Mouse (Mus musculus) heart, postnatal 14 days (tissue): ENCODE measurements at regions not wholly inside any gene's neighbourhood (a gene's known extent, or its start where the extent isn't known, plus 50 kb on each side); places are given as distances from the start of the nearest gene placed in this dataset.
A peak's percentile ranks its signal among the peaks of the same experiment; 100 is the strongest.

ENCODE experiments used
- DNase-seq, 2 experiments: peaks; one replicate each; pipeline ENCODE4 v3.0.0; 2021 to 2022
- intact Hi-C: fragments of 180-260 bp; cut with DNase I; formaldehyde crosslinking; loops from one replicate; pipeline ENCODE4 v1.15.1; 2025

DNA sequence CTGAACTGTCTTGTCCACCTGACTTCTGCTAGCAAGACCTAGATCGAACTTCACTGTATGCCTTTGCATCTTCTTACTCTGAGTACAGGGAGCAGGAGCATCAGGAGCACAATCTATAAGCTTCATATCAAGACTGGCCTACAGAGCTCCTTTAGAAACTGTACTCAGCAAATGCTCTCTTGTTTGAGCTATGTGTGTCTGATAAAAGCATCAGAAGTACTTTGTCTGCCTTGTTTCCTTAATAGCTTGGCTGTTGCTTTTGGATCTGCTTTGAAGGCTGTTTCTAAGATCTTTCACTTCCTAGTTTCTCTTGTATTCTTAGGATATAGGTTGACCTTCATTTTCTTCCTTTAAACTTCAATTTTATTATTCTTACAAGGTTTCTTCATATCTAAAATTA lies 175.3 kb upstream of the Cypt12 start:
- intact Hi-C loops, result no loop called here

DNA sequence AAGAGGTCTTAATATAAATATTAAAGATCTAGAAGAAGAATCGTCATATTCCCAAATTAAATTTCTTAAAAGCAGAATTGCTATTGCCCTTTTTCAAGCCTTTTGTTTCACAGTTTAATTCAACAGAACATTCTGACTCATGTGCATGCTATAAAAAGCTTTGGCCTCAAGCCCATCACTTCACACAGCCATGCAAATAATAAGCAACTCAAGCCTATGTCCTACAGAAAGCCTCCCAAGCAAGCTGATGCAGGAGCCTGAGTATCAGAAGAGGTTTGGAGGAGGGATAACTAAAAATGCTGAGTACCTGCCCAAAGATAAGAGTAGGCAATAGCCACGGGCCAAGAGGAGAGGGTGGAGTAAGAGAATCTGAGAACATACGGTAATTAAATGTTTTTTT lies 169.1 kb upstream of the Cypt12 start:
- DNase-seq, result no peak
- intact Hi-C loops, result no loop called here

More for the DNA sequence above, 175.3 kb upstream of the Cypt12 start:
- no peak for DNase-seq

DNA sequence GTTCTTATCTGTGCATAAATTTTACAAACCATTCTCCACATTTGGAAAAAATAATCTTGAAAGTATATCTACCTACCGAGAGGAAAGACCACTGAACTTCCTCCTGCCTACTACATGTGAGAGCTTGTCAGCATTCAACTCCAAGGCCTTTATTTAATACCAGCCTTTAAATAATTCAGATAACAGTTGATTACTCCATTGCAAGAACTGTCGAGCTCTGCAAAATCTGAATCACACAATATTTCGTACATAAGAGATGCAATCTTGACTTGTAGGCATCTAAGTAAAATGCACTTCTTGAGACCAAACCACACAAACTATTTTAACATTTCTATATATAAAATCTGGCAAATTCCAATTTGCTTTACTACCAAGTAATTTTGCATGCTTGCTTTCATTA lies 164.1 kb upstream of the Cypt12 start:
- intact Hi-C loops, result no loop called here
- no peak for DNase-seq

DNA sequence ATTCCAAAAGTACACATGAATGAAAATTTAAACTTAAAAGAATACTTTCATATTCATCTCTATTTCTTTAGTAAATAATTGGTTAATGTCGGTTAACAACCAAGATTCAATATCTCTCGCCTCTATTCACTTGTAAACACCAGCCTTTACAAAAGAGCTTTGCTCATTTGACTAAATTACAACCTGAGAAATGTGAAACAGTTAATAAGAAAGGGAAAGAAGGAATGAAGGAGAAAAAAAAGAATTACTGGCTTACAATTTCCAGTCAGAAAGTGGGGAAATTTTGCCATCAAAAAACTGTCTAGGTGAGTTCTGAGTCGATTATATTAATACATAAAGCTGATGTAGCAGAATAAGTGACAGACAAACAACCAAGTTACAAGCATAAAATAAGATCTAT lies 163.6 kb upstream of the Cypt12 start:
- intact Hi-C loops, result no loop called here
- no peak for DNase-seq

DNA sequence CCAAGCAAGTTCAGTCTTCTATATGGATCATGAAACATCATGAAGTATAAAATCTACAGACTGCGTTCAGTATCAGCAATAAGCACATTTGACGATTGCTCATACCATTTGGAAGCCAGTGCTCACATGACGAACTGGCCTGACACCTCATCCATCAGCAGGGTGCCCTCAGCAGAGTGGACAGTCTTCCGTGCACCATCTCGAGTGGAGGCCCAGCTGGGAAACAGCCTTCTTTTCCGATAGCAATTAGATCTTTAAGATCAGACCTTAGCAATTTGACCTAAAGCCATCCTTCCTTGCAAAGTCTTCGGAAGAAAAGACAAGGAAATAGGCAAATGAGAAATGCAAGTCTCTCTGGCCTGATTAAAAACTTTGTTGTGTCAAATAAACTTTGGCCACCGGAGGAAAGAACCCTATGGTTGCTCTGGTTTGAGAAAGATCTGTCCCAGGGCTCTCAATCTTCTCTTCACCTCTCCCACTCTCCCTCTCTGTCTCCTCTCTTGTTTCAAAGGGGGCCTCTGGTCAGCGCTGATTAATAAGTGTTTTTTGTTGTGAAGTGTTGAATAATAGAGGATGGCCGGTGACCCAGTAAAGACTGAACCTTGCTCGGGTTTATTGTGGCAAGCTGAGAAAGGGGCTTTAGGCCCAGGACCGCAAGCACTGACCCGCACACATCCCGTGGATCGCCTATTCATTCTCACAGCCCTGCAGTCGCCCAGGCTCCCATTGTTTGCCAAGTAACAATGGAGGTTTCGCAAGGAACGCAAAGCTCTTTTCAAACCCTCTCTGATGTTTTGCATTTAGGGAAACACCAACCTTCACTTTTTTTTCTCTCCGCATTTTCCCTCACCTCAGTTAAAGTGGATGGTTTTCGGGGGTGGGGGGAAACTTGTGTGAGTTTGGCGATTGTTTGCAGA lies 162.8 kb upstream of the Cypt12 start:
- DNase-seq, result no peak
- intact Hi-C loops, result no loop called here

DNA sequence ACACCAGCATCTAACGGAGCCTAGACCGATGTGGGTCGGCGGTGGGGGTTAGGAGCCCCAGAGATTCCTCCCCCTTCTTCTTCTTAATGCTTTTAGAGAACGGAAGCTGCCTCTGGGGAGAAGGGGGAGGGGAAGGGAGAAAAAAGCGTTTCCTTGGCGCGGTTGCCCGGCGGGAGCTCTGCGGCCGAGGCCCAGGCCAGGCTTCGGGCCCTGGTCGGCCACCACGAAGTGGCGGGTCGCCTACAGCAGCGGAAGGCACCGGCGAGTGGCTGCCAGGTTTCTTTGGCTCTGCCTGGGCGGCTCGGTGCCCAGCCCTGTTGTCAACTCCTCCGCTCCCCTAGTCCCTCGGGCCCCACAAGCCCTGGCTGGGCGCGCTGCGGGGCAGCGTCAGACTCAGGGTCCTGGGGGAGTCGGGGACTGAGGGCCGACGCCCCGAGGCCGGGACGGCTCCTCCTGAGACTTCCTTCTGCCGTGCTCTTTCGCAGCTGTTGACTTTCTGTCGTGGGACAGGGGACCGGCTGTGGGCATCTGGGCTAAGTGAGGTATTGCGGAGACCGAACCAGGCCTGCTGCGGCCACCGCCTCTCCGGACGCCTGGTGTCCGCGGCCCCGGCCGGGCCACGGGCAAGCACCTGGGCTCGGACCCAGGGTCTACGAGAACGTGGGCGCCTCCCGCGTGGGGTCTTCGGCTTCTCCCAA lies 162.0 kb upstream of the Cypt12 start:
- DNase-seq, result peak; percentile 27 to 29
- intact Hi-C loops, result no loop called here

DNA sequence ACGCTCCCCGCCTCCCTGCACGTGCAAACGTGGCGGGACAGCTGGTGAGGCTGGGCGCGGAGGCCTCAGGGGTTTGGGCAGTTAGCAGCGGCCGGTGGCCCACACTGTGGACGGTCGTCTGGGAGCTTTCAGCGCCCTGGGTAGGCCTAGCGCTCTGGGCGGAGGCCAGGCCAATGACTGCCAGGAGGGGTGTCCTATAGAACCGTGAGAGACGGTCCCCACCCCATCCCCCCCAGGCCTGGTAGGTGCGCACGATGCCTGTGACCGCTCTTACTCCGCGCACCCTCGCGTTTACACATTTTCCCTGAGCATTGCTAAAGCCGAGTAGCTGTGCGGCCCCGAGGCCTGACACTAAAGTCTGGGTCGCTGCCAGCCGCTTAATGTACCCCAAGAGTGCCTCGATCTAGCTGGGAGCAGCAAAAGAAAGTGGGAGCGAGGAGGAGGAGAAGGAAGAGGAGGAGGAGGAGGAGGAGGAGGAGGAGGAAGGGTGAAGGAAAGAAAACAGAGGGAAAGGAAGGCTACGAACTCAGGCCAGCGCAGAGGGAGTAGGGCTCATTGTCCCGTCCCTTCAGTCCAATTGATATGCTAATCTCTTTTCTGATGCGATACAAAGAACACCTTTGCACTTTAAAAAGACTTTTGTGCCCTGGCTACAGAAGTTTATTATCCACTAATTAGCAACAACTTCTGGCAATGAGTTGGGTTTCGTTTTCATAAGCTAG lies 161.3 kb upstream of the Cypt12 start:
- intact Hi-C loops, result no loop called here
- DNase-seq, result no peak

DNA sequence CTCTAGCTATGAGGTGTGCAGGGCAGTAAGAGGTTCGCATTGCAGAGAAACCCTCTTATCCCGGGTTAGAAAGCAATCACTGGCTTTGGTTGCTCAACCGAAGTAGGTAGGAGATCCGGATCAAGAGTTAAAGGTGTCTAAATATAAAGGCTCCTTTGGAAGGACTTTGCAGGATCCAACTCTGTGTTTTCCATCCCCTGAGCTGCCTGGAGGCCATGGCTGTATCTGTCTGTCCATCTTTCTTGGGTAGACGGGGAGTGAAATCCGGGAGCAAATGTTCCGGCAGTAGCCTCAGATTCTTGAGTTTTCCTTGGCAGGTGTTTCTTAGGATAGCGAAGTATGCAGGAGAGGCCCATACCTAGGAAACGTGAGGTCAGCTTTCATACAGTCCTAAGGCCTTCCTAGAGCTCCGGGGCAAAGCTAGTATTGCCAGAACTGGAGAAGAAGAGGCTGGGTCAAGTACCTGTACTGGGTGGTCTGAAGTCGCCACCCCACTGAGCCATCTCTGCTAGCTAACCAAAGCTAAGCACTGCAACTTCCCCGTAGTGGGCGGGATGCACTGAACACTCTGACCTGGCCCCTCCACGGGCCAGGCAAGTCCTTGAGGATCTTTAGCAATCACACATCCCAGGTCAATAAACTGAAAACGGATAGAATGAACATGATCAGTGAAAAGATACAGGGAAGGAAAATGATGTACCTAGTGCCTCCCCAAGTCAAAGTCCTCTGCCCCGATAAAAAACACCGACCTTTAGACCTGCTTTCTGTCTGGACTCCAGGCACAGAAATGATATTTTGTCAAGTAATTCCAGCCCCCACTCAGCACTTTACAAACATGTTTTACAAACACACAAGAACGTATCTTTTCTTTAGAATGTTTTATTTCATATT lies 160.5 kb upstream of the Cypt12 start:
- intact Hi-C loops, result no loop called here
- DNase-seq, result no peak

DNA sequence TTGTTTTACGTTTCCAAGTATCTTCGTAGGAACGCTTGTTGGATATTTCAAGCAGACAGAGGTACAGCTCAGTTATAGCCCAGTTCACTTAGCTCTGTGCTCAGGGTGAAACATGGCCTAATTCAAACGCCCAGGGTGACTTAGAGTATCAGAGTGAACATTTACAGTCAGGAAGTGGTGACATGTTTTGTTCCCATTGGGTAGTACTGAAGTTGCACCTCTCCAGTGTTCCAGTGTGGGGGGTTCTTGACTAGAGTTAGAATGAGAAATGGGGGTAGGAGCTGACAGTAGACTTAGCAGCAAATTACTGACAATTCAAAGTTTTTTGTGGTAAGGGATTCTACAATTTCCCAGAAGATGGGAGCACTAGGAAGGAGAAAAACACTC lies 159.9 kb upstream of the Cypt12 start:
- intact Hi-C loops, result no loop called here
- DNase-seq, result no peak

DNA sequence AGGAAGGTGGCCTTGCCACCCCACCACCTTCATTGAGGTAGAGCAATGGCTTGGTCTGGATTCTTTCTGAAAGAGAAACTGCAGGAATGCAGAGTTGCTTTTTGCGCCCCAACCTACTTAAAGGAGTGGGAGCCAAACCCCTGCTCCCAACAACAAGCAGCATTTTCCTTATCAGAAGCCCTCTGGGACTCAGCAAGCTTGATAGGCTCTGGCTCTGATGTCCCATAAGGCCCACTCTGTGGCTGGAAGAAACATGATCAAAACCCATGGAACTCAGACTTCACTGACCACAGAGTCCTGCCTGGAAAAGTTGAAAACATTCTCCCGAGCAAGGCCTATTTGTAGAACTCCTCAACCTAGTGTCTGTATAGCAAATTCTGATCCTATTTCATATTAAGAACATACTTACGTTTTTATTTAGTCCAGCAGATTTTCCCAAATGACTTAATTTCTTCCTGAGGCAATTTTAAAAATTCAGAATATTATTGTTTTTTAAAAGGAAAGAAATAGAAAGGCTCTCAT lies 159.4 kb upstream of the Cypt12 start:
- no peak for DNase-seq
- intact Hi-C loops, result no loop called here

DNA sequence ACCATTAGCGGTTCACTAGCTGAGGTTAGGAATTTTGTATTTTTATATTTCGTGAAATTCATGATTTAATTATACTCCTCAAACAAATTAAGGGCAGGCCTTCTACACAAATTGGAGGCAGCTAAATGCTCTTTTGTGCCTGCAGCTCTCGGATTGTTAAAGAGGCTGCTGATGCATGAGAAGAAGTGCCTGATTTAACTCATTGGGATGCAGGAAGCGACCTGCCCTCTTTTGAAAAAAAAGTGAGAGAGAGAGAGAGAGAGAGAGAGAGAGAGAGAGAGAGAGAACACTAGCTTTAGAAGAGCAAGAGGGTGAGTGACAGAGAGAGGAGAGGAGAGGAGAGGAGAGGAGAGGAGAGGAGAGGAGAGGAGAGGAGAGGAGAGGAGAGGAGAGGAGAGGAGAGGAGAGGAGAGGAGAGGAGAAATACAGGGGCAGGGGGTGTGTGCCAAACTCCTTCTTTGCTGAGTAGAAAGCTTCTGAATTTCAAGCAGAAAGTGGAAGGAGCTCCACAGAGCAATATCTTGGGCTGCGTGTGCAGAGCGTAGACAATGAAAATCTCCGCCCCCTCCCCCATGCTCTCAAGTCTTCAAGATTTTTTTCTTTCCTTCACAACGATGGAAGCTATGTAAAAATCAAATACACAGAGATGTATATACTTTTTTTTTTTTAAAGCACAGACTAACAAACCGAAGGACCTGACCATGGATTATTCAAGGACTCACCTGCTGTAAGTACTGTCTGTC lies 158.6 kb upstream of the Cypt12 start:
- intact Hi-C loops, result no loop called here
- no peak for DNase-seq

DNA sequence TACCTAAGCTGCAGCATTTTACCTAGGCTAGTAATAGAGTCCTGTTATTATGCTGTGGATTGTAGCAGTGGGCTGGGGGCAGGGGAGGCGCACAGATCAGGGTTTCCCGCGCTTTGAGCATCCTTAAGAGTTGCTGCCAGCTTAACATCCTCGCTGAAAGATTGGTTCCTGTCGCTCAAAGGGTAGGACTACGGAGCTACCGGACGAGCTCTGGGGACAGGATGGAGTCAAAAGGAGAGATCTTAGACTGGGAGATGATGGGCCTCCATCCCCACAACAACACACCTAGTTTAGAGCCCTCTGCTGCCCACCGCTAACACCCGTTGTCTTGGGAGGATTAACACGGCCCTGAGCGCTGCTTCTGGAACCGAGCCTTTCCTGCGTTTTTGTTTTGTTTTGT lies 157.9 kb upstream of the Cypt12 start:
- intact Hi-C loops, result no loop called here
- DNase-seq, result no peak

DNA sequence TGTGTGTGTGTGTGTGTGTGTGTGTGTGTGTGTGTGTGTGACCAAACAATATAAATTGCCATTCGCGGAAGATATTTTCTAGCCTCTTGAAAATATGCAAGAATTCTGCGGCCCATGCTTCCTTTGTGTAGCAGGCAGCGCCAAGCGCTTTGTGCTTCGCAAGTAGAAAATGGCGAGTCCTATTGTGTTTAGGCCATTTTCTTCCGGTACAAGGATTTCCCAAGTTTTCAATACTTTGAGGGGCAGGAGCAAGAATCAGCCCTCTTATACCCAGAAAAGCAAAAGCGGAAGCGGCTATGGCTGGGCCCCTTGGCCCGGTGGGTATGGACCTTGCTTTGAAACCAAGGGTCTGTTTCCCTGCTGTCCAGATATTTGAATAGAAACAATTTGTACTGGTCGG lies 157.4 kb upstream of the Cypt12 start:
- DNase-seq, result no peak
- intact Hi-C loops, result no loop called here

DNA sequence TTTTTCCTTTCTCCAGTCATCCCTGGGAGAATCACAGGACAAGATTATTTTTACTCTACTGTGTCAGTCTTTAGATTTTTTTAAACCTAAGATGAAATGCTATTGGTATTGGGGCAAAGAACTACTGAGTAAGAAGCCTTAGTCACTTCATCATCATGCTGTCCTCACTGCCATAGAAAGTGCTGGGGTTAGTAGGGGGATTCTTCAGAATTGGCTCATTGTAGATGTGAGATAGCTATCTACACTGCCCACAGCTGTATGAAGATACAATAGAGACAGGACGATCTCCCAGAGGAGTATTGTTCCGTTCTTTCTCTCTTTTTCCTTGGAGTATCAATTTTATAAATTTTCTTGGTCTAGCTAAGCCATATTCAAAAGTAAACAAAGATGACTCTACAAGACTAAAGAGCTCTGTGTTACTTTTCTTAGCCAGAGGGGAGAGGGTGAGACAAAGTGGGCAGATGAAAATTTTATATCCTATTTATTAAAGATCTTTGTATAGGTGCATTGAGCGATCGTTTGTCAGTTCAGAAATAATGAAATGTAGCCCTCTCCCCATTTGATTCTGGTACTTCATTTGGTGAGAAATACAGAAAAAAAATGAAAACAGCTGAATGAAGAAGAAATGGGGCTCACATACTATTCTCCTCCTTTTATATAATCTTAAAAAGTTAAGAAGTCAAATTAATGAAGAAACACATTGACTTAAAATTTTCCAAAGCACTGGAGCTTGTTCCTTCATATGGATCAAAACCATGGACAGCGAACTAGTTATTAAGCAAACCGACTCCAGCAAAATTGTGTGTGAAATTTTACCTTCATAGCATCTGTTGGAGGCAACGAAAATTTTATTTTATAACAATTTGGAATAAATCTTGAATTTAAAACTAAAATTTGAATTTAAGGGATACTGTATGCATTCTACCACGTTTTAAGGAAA lies 156.6 kb upstream of the Cypt12 start:
- DNase-seq, result no peak
- intact Hi-C loops, result no loop called here

DNA sequence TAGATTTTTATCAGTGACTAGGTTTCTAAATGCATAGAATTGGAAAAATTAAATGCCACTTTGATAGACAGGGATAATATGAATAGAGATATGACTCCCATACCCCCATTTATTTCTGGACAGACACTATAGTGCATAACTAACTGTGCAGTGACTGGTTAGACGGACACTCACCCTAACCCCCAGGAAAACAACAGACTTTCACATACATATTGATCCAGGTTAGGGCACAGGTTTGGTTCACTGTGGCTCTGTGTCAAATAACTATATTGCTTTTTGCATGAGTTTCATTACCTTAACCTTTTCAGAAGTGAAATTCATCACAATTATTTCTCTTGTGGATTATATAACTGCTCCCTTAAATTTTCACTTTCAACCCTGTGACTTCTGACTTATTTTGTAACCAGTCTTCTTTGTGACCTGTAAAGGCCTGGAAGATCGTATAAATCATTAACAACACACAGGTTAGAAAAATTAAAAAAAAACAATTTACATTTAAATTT lies 155.6 kb upstream of the Cypt12 start:
- DNase-seq, result no peak
- intact Hi-C loops, result no loop called here

DNA sequence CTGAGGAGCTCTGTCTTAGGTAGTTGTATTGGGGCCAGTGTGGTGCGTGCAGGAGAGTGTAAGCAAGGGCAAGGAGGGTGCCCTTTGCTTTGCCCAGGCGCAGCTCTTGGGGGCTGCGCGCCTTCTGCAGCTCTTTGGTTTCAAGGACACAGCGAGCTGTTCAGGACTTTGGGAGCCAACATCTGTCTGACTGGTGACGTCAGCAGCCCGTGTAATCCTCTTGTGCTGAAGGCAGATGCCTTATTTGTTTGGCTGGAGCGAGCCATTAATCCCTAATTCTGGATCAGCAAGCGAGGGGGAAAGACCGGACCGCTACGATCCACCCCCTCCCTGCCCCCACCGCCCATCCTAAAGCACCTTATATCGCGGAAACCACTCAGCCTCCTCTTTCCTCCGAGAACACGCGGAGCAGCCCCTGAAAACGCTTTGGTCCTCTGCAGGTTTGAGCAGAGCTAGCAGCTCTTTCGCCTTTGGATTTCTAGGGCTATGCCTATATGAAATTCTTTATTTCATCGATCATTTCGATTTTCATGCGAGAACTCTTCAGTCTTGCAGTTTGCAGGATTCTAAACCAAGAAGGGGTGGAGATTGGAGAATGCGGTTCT lies 154.5 kb upstream of the Cypt12 start:
- intact Hi-C loops, result no loop called here

DNA sequence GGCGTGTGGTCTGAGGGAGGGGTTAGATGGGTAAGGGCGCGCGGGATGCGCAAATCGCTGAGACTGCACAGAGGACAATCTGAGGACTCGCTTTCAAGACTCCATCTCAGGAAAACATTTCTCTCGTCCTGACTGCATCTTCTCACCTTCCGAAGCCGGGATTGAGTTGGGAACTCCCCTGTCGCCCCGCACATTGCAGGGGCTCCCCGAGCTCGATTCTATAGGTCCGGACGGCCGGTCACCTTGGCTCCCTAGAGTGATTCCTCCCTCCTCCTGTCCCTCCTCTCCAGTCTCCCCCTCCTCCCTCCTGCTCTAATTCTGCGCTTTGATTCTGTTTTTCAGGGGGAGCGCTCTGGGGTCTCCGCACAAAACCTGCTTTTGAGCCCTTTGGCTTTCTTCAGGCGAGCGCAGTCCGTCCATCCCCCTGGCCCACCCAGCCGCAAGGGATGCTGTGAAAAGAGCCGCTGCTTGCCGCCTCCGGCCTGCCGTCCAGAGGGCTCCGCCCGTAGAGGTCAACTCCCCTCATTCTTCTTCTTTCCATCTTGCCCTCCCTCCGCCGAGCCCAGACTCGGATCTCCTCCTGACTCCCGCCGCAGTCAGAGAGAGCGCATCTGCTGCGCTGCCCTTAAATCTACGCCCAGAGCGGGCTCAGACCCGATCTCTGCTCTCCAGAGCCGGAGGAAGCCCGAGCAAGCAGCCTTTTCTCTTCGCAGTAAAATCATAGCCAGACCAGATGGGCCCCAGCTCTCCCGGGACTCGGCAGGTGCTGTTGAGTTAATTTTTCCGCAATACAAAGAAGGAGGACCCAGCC lies 153.8 kb upstream of the Cypt12 start:
- intact Hi-C loops, result no loop called here
- no peak for DNase-seq

More for the DNA sequence above, 154.5 kb upstream of the Cypt12 start:
- no peak for DNase-seq
